Mouse (Mus musculus): ENCODE results near the gene Vwc2. TPM values are rescaled to one million over a fixed set of nuclear protein-coding genes. Genes with fewer than 3 reads are reported as not detected.

The Vwc2 gene
- total RNA-seq, 2 experiments from 2014 or later = 9.0 to 10.9 TPM

DNA sequence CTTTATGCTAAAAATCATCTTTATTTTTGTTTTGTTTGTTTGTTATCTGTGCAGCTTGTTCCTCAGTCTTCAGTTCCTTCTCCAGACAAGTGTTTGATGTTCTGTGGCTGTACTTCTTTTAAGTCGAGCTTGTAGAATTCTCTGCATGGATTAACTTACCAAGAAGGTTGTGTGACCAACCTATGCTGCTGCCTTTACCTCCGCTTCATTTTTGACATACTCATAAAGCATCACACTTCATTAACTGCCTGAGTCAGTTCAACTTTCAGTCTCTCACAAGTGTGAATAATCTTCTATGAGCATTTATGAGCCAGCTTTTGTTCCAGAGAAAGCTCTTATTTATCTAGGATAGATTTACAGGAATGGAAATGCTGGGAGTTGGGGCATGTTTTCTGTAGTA, 68.7 kb downstream of the Vwc2 start:
- intact Hi-C loops (cut with DNase I) = no loop called here
- no peak for DNase-seq (ENCODE audit: low spot score in 2 of 2)

- no peak for DNase-seq (ENCODE audit: low spot score in 2 of 2)
- intact Hi-C loops (cut with DNase I) = loop anchor here (5.0 kb wide), 1 partner anchor 1906 kb away; no protein-coding TSS in a partner anchor
Measured at GRCm38 (mm10) chr11:11223162-11223561, 109.1 kb downstream of the Vwc2 start.

GRCm38 (mm10) chr11:11239346-11239745, 125.3 kb downstream of the Vwc2 start:
- intact Hi-C loops (cut with DNase I) = no loop called here
- DNase-seq (ENCODE audit: low spot score in 2 of 2) = no peak

- intact Hi-C loops (cut with DNase I) = no loop called here
- no peak for DNase-seq (ENCODE audit: low spot score in 2 of 2)
Measured at GRCm38 (mm10) chr11:11242694-11243377, 128.8 kb downstream of the Vwc2 start.

DNA sequence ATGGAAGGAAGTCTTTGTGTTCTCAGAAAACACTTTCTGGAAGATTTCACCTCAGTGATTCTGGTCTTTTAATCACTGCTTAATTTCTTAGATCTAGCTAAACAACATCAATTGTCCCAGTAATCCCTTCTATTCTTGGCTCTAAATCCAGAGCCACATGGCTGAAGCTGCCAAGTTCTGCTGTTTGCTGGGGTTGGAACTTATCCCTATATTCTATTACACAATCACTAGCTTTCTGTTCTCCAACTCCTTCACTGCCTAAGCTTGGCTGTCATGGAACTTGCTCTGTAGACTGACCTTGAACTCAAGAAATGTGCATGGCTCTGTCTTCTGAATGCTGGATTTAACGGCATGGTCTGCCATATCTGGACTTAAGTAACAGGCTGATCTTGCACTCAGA, 143.3 kb downstream of the Vwc2 start:
- intact Hi-C loops (cut with DNase I) = no loop called here
- DNase-seq (ENCODE audit: low spot score in 2 of 2) = no peak

GRCm38 (mm10) chr11:11280128-11280527, 166.1 kb downstream of the Vwc2 start:
- intact Hi-C loops (cut with DNase I) = no loop called here
- no peak for DNase-seq (ENCODE audit: low spot score in 2 of 2)

DNA sequence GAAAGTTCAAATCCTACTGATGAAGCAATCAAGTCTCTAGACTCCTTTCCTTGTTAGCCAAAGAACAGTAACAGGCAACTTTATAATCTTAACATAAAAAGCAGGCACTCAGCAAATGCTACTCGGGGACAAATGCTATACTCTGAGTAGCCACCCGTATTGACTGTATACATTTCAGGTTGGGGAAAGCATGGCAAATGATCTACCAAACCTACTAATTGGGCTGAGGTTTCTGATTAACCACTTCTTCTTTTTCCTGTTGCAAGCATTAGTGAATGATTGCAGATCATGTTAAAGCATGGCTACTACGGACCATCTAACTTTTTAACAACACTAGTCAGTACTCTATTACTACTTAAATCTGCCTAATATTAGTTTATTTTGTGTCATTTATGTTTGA, 169.5 kb downstream of the Vwc2 start:
- no peak for DNase-seq (ENCODE audit: low spot score in 2 of 2)
- intact Hi-C loops (cut with DNase I) = no loop called here

Data from left cerebral cortex, postnatal 36 days (tissue).